Mouse (Mus musculus) thymus, postnatal 0 days (tissue): Measurements from ENCODE around the gene Plxna4. TPM values are rescaled to one million over a fixed set of nuclear protein-coding genes. Genes with fewer than 3 reads are reported as not detected.

Experiments
- DNase-seq: peaks from one replicate; pipeline ENCODE4 v3.0.0-alpha.2; 2015; ENCODE audit warnings: low spot score
- polyA plus RNA-seq: library from polyadenylated mRNA; unstranded; fragments of >200 nt; fragmentation: Nextera tagmentation; extraction: Ambion mirVana; gene quantifications from 2 replicates; pipeline ENCODE4 v1.2.1, GENCODE M21; 2015

Plxna4 gene
- polyA plus RNA-seq, 1 experiment from 2014 or later: 0.18 TPM

DNA sequence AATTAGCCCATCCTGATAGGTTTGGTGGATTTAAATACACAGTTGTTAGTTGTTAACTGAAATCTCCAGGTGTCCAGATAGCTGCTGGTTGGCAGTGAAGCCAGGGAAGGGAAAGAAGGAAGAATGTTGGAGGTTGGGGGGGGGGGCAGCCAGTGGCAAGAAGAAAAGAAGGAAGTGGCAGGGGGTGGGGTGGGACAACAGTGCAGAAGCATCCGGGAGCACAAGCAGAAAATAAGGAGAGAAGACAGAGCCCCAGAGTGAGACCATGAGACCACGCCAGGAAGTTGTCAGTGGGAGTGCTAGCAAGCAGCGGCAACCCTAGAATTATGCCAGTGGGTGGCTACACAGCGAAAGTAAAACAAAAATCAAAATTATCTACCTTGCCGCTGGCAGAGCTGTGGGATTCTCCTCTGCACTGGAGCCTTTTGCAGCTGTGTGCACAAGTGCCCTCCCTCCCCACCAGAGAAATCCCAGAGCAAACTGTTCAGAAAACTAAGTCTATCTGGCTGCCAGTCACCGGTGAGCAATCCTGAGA lies 404.3 kb downstream of the Plxna4 start:
- DNase-seq: no peak

DNA sequence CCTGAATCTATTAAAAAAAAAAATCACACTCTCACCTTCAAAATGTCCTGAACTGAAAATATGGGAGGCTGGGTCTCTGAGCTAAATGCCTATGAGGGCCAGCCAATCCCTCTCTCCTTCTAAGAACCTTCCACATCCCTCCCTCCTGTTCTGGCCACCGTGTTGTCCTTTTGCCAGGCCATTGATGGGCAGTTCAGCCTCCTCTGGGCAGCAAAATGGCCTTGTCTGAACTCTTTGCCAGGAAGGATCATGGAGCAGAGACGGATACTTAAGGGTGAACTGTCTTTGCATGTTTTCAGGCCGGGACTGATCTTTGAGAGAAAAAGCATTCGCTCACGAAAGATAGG lies 408.0 kb downstream of the Plxna4 start:
- DNase-seq: no peak

DNA sequence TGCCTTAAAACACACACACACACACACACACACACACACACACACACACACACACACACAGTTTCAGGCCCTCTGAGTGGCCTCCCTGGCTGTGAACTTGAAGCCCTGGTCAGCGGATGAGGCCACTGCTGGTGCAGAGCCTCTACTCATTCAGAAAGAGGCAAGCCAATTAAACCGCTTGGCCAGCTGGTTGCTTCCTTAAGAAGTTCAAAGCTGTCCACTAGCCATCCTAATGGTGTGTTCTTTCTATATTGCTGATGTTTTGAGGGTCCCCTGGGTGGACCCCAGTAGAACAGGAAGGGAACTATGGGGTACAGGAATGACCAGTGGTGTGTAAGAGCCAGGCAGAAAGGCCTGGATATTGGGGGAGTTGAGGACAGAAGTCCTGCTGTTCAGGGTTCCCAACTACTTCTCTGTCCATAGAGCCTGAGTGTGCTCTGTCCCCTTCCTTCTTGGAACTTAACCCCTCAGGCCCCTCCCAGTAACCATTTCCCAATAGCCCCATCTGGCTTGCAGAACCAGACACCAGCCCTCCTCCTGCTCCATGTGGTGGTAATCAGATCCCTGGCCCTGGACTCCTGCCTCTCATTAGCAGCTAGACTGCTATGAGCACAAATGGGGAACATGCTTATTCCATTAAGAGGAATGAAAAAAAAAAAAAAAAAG lies 408.5 kb downstream of the Plxna4 start:
- DNase-seq: no peak

DNA sequence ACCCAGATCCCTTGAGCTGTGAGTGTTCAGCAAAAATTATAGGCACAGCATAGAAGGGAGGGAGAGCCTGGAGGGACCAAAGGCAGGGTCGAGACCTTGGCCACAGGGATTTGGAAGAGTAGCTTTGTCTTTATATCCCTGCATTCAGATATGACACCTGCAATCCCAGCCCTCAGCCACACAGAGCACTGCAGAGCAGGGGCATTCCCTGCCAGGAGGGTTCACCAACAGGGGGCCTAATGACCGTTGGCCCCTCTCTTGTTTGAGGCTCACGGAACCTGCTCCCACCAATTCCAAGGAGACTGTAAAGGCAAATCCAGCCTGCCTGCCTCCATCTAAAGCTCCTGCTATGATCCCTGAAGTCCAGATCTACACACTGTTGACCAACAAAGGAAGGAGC lies 410.1 kb downstream of the Plxna4 start:
- DNase-seq: no peak

DNA sequence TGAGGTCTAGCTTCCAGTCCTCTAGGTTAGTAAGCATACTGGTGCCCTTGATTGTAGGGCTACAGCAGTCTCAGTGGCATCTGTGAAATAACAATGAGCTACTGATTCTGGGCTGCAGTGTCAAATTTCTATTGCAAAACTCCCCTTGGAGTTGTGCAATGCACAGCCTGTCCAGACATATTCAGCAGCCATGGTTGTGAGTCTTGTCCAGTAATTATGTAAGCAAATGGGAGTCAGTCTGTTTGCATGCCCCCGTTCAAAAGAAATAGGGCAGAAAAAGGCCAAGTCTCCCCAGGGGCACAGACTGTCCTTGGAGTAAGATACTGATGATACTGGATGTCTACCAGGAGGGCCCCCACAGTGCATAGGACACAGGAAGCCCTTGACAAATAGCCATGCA lies 420.3 kb downstream of the Plxna4 start:
- DNase-seq: no peak

DNA sequence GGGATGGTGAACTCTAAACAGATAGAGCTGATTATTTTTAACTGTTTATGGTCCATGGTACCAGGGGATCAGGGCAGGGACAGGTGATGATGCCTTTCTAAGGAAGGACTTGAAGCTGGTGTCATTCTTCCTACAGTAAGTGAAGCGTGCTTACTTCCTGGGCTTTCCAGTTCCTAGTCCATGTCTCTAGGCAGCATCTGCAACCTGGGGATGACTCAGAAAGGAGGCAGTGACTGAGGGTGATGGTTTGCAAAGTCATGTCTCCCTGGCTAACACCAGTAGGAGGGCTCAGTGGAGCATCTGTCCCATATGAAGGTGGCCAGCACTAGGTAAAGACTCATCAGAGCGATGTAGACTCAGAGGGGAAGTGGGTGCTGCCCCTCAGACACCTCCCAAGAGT lies 427.6 kb downstream of the Plxna4 start:
- DNase-seq: no peak

DNA sequence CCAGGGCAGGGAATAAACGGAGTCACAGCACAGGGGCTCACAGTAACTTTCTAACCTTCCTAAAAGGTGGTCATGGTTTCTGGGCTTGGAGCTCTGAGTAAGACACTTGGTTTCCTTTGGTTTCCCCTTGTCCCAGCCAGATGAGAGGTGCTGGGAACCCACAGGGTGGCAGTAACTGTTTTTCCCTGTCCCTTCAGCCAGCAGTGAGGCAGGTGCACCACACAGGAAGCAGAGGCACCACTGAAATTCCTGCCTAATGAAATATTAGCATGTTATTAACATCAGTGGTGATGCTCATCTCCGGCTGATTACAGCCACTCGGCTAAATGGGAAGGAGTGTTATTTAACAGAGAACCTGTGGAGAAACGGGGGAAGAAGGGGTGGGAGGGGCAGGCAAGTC lies 428.1 kb downstream of the Plxna4 start:
- no peak for DNase-seq

DNA sequence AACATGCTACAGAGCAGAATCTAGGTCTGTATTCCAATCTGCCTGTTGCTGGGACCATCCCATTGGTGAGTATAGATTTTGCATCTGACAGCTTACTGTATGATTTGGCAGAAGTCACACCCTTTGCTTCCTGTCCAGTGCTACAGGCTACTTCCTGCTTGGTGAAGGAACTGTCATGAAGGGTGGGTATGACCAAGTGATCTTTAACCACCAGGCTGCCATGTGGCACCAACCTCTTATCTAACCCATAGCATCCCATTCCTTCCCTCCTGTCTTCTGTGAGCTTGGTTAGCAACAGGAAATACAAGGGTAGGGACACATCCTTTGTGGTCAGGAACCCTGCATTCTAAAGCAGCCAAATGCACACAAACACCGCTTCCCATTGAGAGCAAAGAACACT lies 429.6 kb downstream of the Plxna4 start:
- DNase-seq: peak; percentile 16

DNA sequence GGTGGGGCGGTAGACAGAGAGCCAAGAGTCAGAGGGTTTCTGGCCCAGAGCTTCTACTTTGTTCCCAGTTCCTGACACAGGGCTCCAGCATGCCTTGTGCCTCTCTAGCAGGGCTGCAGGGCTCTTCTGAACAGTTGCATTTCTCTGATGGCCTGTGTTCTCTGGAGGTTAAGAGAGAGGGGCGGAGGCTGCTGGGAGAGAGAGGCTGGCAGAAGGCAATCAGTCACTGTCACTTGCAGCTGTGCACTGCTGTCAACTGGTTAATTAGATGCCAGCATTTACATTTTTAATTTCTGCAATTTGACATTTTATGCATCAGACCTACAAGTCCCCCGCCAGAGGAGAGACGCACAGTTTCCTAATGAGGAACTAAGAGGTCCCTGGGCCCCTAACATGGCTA lies 434.8 kb downstream of the Plxna4 start:
- DNase-seq: no peak

DNA sequence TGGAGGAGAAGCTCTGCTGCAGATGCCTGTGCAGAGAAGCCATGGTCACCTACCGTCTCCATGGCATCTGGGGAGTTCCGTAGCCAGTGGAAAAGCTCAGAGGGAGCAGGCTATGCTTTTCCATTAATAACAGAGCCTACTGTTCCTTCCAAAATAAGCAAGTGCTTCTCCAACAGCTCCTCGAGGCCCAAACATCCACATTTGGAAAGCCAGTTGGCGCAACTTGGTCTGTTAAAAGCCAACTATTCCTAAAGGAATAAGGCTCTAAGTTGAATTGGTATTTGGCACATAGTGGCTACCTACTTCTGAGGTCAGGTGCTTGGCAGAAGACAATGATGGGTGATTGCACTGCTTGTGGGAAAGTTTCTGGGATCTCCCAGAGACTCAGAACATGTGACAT lies 437.2 kb downstream of the Plxna4 start:
- no peak for DNase-seq

DNA sequence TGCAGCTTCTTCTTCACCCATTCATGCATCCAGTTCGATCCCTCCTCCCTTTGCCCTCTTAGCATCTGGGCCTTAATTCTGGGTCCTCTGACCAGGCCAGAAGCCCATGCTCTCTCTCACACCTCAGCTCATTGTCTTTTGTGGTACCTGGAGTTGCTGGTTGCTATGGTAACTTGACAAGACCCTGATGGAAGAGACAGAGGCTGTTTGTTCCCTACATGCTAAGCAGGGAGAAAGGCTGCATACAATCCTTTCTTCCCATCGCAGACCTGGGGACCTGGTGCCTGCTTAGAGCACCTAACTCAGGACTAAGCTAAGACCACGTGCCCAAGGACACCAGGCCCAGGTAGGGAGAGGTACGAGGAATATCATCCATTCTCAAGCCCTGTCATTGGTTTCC lies 443.2 kb downstream of the Plxna4 start:
- DNase-seq: no peak

DNA sequence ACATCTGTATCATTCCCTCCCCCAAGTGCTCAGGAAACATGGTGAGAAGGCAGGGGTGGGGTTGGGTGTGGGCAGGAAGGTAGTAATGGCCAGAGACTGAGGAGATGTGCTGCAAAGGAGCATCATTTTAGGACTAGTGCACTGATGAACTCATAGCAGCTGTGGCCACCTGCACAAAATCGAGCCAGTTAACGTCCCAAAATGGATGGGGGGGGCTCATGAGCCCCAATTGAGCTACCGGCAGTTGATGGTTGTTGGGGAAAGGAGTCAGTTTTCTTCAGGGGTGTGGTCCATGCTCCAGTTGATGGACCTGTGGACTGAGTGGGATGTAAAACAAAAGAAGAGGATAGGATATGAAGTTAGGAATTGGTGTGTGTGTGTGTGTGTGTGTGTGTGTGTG lies 448.5 kb downstream of the Plxna4 start:
- no peak for DNase-seq

DNA sequence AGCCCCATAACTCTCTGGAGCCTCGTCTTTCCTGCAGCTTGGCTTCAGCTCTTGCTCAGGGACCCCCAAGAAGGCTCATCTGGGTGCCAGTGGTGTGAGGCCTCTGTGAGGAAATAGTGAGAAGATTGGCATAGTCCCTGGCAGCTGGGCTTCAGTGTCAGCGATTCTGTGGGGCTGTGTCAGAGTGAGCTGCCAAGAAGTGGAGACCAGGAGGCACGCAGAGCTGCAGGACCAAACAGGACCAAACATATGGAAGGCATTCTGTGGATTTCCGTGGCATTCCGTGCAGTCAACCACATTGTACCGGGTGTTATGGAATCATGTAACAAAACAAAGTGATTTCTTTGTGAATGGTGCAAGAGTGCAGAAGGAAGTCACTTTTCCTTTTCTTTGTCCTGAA lies 461.1 kb downstream of the Plxna4 start:
- no peak for DNase-seq

DNA sequence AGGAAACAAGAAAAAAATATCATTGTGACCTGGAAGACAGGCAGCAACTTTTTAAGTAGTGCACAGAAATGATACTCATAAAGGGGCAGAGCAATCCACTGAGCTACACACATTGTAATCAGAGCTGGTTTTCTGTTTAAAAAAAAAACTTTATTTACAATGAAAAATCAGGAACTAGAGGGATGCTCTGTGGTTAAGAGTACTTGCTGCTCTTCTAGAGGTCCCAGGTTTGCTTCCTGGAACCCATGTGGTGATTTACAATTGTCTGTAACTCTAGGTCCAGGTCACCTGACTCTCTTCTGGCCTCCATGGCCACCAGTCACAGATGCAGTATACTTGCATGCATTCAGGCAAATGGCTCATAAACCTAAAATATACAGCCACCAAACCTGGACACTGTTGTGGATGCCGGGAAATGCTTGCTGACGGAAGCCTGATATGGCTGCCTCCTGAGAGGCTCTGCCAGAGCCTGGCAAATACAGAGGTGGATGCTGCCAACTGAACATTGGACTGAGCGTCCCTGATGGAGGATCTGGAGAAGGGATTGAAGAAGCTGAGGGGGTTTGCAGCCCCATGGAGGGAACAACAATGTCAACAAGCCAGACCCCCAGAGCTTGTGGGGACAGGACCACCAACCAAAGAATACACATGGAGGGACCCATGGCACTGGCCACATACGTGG lies 465.3 kb downstream of the Plxna4 start:
- no peak for DNase-seq

DNA sequence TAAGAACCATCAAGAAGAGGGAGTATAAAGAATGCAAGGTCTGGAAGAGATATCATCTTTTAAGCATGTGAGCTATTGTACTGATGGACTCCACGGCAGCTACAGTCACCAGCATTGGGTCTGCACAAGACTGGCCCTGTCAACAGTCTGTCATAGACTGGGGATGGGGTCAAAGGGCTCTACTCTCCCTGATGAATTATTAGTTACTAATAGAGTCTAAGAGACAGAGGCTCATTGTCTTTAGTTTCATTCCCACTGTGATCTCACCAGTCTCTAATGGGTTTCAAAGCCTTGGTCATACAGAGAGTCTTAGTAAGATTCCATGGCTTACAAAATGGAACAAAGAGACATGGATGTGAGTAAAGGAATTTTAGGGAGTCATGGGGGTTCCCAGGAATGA lies 467.1 kb downstream of the Plxna4 start:
- DNase-seq: no peak

DNA sequence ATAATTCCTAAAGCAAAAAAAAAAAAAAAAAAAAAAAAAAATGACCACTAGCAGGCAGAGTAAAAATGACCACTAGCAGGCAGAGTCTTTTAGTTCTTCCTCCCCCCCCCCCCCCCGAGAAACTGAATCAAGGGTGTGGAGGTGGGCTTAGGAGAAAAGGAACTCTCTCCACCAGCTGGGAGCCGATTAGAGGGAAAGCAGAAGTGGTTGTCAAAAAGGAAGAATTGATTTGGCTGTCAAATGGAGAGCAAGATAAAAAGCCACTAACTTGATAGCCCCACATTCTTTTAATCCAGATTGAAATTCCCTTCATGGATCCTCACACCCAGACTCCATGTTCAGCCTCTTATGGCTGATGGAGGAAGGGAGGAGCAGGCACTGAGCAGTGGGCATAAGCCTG lies 478.8 kb downstream of the Plxna4 start:
- DNase-seq: no peak

DNA sequence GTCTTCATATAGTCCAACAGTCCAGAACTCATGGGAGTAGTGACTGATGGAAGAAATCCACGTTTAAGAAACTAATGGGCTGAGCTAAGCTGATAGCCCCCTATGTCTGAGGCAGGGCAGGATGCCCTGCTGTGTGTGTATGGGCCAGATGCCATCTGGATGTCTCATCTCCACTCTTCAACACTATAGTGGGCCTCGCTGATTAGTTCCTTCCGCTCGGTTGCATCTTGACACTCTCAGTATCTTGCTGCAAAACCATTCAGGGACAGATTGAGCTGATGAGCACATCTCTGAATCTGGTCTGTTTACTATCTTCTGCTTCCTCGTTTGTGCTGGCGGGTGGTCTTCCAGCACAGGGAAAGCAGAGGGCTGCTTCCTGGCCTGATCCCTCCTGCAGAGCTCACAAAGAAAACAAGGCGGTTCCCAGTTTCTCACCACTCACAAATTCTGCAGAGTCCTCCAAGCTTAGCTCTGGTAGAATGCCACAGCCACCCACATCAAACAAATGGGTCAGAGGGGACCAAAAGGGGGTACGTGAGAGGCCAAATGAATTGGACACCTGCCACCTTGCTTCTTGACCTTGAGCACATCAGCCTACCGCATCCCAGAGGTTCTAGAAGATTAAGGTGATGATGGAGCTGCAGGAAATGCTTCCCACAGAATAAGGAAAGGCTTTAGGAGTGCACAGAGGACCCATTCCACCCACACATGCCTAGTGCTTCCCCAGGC lies 482.3 kb downstream of the Plxna4 start:
- DNase-seq: no peak
